Mouse (Mus musculus): Measurements from ENCODE around the gene Slain1. TPM values are rescaled to one million over a fixed set of nuclear protein-coding genes. Genes with fewer than 3 reads are reported as not detected.

Gene Slain1
- polyA plus RNA-seq, 1 experiment from 2014 or later: 0.13 TPM

DNA sequence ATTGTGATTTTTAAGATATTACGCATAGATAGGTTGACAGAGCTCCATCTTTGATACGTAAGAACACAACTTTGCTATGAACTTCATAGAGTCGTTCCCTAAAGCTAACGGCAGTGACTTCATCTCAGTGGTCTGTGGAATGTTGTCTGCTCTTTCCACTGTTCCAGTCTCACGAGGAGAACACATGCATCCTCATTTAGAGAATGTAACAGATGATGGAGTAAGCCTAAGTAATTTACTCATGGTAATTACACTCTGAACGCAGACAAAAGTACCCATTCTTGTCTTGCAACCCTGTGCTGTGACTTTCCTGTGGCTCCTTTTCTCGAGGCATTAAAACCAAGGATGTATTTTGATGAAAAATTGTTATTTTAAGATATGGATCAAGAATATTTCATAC is 104.0 kb downstream of the Slain1 start:
- H3K4me3 ChIP-seq (replicated peaks): no peak overlapping the region
- no peaks in the 10 kb centered on the region for H3K36me3 ChIP-seq
- H3K4me2 ChIP-seq: no peak overlapping the region
- DNase-seq: no peak
- H3K27ac ChIP-seq: no peak overlapping the region
- 0 out of 2 replicates have a peak, but pooled peaks cover 3% of the 10 kb centered on the region for H3K4me1 ChIP-seq (replicated peaks)
- H3K27me3 ChIP-seq: no peaks in the 10 kb centered on the region
- ATAC-seq (ENCODE audit: low read depth): no peak
- WGBS (ENCODE audit: insufficient replicate concordance): 69% methylated on average over 7 of the region's 7 CpGs
- no peaks in the 10 kb centered on the region for H3K9me3 ChIP-seq (replicated peaks)
- H3K9ac ChIP-seq: no peak overlapping the region

DNA sequence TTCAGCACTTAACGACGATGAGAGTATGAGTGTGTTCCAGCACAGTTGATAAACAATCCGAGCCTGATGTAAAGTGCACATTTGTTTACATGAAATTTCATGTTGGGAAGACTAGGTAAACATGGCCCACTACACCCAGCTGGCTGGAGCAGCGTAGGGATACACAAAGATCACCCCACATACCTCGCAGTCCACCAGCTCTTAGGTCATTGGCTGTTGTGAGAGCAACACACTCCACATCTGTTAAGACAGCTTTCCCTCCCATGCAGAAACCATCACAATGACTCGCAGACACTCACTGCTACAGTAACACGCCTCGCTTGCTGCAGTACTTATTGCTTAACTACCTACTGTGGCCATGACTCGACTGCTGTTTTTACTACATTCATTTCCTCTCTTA is 104.4 kb downstream of the Slain1 start:
- H3K36me3 ChIP-seq: no peaks in the 10 kb centered on the region
- no peaks in the 10 kb centered on the region for H3K27me3 ChIP-seq
- H3K27ac ChIP-seq: no peak overlapping the region
- no peak overlapping the region for H3K9ac ChIP-seq
- DNase-seq (no peak), ATAC-seq (ENCODE audit: low read depth) (no peak)
- H3K4me2 ChIP-seq: no peak overlapping the region
- no peak overlapping the region for H3K4me3 ChIP-seq (replicated peaks)
- H3K9me3 ChIP-seq (replicated peaks): no peaks in the 10 kb centered on the region
- H3K4me1 ChIP-seq (replicated peaks): 0 out of 2 replicates have a peak, but pooled peaks cover 3% of the 10 kb centered on the region
- WGBS (ENCODE audit: insufficient replicate concordance): 70% methylated on average over 9 of the region's 9 CpGs

Small RNA genes lying within 50 kb of the gene (microRNA-seq; reads per million reads assigned to microRNA genes)
- gene Gm22877: not detected

Other genes with a start within 250 kb of the Slain1 start
- 0.14 and 0.19 TPM in 2 replicates for gene Scel, start 136.9 kb upstream of the Slain1 start, polyA plus RNA-seq (2015; fragmentation: Nextera tagmentation; extraction: Ambion mirVana)
- 8.9 and 11.4 TPM in 2 replicates for gene Ednrb, start 194.2 kb downstream of the Slain1 start, polyA plus RNA-seq (2015; fragmentation: Nextera tagmentation; extraction: Ambion mirVana)